Mouse (Mus musculus): ENCODE results near the gene Cgnl1. TPM values are rescaled to one million over a fixed set of nuclear protein-coding genes. Genes with fewer than 3 reads are reported as not detected.

Cgnl1 gene
- not detected for polyA plus RNA-seq (2017; shearing (Covaris generic))

DNA sequence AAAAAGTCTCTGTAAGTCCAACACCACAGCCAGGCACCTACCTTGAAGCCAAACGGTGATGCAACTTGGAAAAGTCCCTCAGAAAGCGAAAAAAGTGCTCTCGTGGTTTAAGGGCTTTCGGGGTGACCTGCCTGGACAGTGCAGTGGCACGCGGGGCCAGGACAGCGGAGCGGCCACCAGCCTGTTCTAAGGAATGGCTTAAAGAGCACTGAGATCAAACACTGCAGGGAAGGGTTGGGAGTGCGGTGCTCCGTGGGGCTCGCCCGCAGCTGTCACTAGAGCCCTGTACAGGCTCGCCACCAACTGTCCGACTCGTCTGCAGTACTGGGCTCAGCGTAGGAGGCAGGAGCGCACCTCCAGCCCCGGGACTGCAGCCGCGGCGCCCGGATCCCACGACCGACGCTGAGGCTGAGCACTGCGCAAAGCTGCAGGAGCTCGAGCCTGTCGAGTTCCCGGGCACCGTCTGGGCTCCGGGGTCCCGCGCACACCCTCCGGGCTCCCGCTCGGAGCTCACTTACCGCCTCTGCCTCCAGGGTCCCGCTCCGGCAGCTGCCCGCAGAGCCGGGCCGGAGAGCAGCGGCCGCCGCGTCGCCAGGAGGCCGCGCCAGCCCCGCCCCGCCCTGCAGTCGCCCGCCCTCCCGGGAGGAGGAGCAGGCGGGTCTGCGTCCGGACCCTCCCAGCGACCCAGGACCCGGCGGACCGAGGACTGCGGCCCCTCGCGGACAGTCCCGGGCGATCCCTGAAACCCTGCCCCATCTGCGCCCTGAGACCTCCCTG, at the start of gene Cgnl1:
TSS of gene Cgnl1 (minus strand) at position 612 of the 777 bp plus-strand sequence.

DNA sequence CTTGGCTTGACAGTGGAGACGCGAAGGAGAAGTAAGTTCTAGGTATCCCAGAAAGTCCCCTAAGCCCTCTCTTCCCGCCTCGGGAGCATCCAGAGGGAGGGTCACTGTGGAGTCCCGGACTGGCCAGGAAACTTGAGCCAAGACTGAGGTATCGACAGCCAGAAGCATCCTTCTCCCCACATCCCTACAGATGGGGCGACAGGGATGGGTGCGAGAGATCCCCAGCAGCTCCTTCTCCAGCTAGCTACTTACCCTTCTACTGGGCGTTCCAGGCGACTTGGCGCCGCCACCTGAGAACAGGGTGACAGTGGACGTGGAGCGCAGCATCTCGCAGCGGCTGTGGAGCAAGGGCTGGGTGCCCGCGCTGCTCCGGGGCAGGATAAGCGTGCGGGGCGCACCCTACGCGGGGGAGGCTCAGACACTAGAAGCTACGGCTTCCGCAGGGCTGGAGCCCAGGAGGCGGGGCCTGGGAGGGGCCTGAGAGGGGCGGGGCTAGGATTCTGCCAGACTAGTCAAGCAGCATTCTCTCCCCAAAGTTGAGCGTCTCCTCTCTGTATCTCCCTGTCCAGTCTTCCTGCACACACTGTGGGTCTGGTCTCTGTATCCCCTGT, 179.4 kb downstream of the Cgnl1 start, which contains the start of gene Myzap:
TSS of gene Myzap (minus strand) at position 423 of the 611 bp plus-strand sequence.

Other genes with a start within 250 kb of the Cgnl1 start
- 0.26 TPM for gene Myzap, start 179.2 kb downstream of the Cgnl1 start, polyA plus RNA-seq (2017; shearing (Covaris generic))